Mouse (Mus musculus) forebrain, embryonic 11.5 days (tissue): ENCODE results near the gene Chrnb1. TPM values are rescaled to one million over a fixed set of nuclear protein-coding genes. Genes with fewer than 3 reads are reported as not detected.

Experiments used
- ATAC-seq: fragments of 200-750 bp; cut with Nextera tagmentation; replicated peaks from 2 replicates; pipeline ENCODE4 v1.8.0; 2017; ENCODE audit warnings: moderate TSS enrichment; ENCODE audit not compliant: low FRiP score
- DNase-seq: peaks from one replicate; pipeline ENCODE4 v3.0.0-alpha.2; 2017; ENCODE audit warnings: low spot score
- H3K27ac ChIP-seq: fragments of 300-500 bp; sonication (generic); 2 replicates; pipeline ENCODE4 v1.5.1; 2014; ENCODE audit warnings: low read depth, low read length
- H3K27me3 ChIP-seq: fragments of 300-500 bp; sonication (generic); 2 replicates; pipeline ENCODE4 v1.6.1; 2014; ENCODE audit warnings: mild to moderate bottlenecking, low read length, mixed read lengths; ENCODE audit not compliant: control insufficient read depth, insufficient read depth
- H3K36me3 ChIP-seq: fragments of 300-500 bp; sonication (generic); 2 replicates; pipeline ENCODE4 v1.6.1; 2014; ENCODE audit warnings: mild to moderate bottlenecking, low read length, moderate library complexity, mixed read lengths; ENCODE audit not compliant: control insufficient read depth, insufficient read depth
- H3K4me1 ChIP-seq: fragments of 300-500 bp; sonication (generic); replicated peaks from 2 replicates; pipeline ENCODE4 v1.6.1; 2014; ENCODE audit warnings: low read length, mixed read lengths; ENCODE audit not compliant: control insufficient read depth, insufficient read depth
- H3K4me2 ChIP-seq: fragments of 300-500 bp; sonication (generic); 2 replicates; pipeline ENCODE4 v1.6.1; 2014; ENCODE audit warnings: low read depth, mild to moderate bottlenecking, low read length, moderate library complexity, mixed read lengths; ENCODE audit not compliant: severe bottlenecking
- H3K4me3 ChIP-seq: fragments of 300-500 bp; sonication (generic); 2 replicates; pipeline ENCODE4 v1.5.1; 2014; ENCODE audit warnings: low read depth, low read length
- H3K9ac ChIP-seq: fragments of 300-500 bp; sonication (generic); 2 replicates; pipeline ENCODE4 v1.6.1; 2014; ENCODE audit warnings: low read length
- H3K9me3 ChIP-seq: fragments of 300-500 bp; sonication (generic); 2 replicates; pipeline ENCODE4 v1.6.1; 2016; ENCODE audit warnings: low read length, mixed read lengths; ENCODE audit not compliant: control insufficient read depth
- WGBS: fragments of 180-500 bp; shearing (Covaris S2); extraction: QIAGEN DNeasy Blood & Tissue Kit; methylation state at CpG from one replicate; pipeline ENCODE4 v1.1.7; 2014; 5-methylcytosine and 5-hydroxymethylcytosine counted together
- polyA plus RNA-seq: library from polyadenylated mRNA; unstranded; fragments of >200 nt; fragmentation: Nextera tagmentation; extraction: Ambion mirVana; gene quantifications from 2 replicates; pipeline ENCODE4 v1.2.1, GENCODE M21; 2014

Chrnb1 gene
- polyA plus RNA-seq, result 0.73 and 1.1 TPM in 2 replicates

DNA sequence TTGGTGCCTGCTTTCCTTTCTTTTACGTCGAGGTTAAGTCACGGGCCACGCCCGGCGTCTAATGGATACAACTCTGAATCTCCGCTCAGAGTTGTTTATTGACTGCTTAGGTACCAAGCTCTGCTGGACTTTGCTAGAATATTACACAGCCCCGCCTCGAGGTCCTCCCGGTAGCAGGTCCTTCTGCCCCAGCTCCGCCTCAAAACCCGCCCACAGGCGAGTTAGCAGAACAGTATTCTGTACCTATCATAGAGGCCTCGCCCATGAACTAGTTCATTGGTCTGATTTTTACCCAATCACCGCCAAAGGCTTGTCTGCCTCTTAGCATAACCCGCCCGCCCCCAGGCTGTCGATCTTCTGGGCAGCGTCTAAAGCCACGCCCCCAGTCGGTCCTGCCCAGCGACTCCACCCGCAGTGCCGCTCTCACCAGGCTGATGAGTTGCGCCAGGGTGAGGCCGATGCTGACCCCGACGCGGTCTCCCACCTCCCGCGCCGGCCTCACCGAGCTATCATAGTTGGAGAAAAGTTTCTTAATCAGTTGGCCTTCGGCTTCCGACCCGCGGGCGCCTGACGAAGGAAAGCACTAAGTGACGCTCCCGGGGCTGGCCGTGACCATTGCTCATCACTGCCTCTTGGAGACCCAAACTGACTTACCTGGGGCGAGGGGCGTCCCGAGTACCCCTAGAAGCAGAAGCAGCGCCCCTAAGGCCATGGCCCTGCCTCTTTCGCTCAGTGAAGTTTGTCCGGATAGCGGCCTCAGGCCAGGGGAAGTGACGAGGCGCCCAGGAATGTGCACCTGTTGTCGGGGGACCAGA, at the start of gene Chrnb1:
Chrnb1 (minus strand) TSS at position 776 of the 815 bp plus-strand sequence.
- Histone ChIP-seq H3K9ac (peak within 1 kb of the TSS; percentile 48), H3K4me2 (peak within 1 kb of the TSS; percentile 92), H3K27me3 (peaks cover 6% of the 10 kb centered on the region), H3K27ac (no peak within 1 kb of the TSS), H3K4me1 (peaks cover 15% of the 10 kb centered on the region; the same call in 1 of the 2 replicates), H3K36me3 (no peaks in the 10 kb centered on the region), H3K9me3 (no peaks in the 10 kb centered on the region), H3K4me3 (peak within 1 kb of the TSS; percentile 42)
- ATAC-seq, result peak; percentile 97
- WGBS, result 2% methylated on average over 52 of the region's 52 CpGs
- peak; percentile 94 for DNase-seq

DNA sequence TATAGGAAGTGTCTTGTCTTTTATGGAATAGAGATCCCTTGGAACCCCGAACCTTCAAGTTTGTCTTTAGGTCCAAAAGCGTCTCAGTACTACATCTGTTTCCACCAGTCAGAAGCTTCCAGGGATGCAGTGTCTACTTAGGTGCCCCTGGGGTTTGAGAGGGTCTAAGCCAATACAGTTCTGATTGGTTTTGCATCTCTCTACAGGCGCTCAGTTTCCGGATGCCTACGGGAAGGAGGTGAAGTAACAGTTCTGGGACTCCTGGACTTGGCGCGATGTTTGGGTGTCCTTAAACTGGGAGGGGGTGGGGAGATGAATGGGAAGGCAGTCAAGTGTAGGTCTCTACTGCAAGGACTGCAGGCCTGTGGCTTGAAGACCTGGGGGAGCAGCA, 43.0 kb upstream of the Chrnb1 start:
- H3K27ac ChIP-seq, result peak overlapping the region; percentile 48; the same call in 1 of the 2 replicates
- H3K4me2 ChIP-seq, result peak overlapping the region; percentile 73
- H3K9me3 ChIP-seq, result no peaks in the 10 kb centered on the region
- H3K36me3 ChIP-seq, result no peaks in the 10 kb centered on the region
- DNase-seq (no peak), ATAC-seq (peak; percentile 4)
- 1% methylated on average over 7 of the region's 7 CpGs for WGBS
- peak overlapping the region; percentile 58 for H3K9ac ChIP-seq
- peak overlapping the region; percentile 73 for H3K4me3 ChIP-seq
- no peaks in the 10 kb centered on the region; the same call in 1 of the 2 replicates for H3K27me3 ChIP-seq
- H3K4me1 ChIP-seq, result peaks cover 30% of the 10 kb centered on the region

DNA sequence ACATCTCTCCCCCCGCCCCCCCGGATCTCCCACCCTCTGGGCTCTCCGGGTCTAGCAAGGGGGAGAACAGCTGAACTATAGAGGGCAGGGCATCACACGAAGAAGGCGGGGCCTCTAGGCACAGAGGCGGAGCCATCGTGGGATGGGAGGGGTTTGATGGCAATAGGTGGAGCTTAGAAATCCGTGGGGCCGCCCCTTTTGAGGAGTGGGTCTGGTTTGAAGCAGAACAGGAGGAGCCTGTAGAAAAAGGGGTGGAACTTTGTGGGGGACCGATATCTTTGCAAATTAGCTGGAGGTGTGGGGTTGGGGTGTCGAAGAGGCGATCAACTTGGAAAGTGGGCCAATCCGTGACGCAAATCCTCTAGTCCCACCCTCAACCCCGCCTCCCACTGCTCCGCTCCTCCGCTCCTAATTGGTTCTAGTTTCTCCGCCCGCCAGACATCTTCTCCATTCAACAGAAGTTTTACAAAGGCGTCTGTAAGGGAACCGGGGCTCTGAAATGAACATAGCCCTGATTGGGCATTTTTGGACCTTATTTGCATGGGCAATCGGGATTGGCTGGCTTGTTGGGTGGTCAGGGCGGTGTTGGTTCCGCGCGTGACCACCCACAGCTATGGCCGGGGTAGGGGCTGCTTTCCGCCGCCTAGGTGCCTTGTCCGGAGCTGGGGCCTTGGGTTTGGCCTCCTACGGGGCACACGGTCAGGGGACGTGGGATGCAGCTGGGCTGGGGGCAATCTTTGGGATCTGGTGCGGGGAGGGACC, 42.4 kb upstream of the Chrnb1 start, which contains the start of gene Tmem256:
Tmem256 (plus strand) TSS at position 563 of the 762 bp plus-strand sequence.
- H3K4me1 ChIP-seq, result peaks cover 30% of the 10 kb centered on the region
- under 1% methylated on average over 34 of the region's 34 CpGs for WGBS
- peak within 1 kb of the TSS; percentile 92 for H3K4me2 ChIP-seq
- peak within 1 kb of the TSS; percentile 73 for H3K4me3 ChIP-seq
- H3K27ac ChIP-seq, result peak within 1 kb of the TSS; percentile 83
- no peaks in the 10 kb centered on the region for H3K36me3 ChIP-seq
- DNase-seq (peak; percentile 97), ATAC-seq (peak; percentile 87)
- no peaks in the 10 kb centered on the region for H3K9me3 ChIP-seq
- H3K27me3 ChIP-seq, result no peaks in the 10 kb centered on the region; the same call in 1 of the 2 replicates
- peak within 1 kb of the TSS; percentile 89 for H3K9ac ChIP-seq

DNA sequence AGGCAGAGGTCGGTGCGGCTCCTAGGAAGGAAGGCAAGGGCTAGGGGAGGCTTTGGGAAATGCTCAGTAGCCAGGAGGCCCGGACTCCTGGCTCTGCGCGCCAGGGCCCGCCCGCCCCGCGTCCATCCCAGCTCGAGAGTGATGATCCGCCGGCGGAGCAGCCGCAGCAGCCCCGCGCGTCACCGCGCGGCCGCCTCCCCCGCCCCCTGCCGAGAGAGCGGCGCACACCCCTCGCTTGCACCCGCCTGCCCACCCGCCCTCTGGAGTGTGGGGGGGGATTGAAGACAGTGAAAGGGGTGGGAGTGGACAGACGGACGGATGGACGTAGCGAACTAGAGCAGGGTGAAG, 41.8 kb upstream of the Chrnb1 start, which contains the start of gene Nlgn2:
Nlgn2 (minus strand) TSS at position 181 of the 348 bp plus-strand sequence.
- under 1% methylated on average over 24 of the region's 32 CpGs for WGBS
- H3K27me3 ChIP-seq, result no peaks in the 10 kb centered on the region; the same call in 1 of the 2 replicates
- H3K36me3 ChIP-seq, result no peaks in the 10 kb centered on the region
- H3K27ac ChIP-seq, result peak within 1 kb of the TSS; percentile 83
- H3K4me2 ChIP-seq, result peak within 1 kb of the TSS; percentile 92
- DNase-seq (no peak), ATAC-seq (peak; percentile 44; the same call in 1 of the 2 replicates)
- peak within 1 kb of the TSS; percentile 73 for H3K4me3 ChIP-seq
- peak within 1 kb of the TSS; percentile 89 for H3K9ac ChIP-seq
- H3K9me3 ChIP-seq, result no peaks in the 10 kb centered on the region
- H3K4me1 ChIP-seq, result peaks cover 30% of the 10 kb centered on the region

DNA sequence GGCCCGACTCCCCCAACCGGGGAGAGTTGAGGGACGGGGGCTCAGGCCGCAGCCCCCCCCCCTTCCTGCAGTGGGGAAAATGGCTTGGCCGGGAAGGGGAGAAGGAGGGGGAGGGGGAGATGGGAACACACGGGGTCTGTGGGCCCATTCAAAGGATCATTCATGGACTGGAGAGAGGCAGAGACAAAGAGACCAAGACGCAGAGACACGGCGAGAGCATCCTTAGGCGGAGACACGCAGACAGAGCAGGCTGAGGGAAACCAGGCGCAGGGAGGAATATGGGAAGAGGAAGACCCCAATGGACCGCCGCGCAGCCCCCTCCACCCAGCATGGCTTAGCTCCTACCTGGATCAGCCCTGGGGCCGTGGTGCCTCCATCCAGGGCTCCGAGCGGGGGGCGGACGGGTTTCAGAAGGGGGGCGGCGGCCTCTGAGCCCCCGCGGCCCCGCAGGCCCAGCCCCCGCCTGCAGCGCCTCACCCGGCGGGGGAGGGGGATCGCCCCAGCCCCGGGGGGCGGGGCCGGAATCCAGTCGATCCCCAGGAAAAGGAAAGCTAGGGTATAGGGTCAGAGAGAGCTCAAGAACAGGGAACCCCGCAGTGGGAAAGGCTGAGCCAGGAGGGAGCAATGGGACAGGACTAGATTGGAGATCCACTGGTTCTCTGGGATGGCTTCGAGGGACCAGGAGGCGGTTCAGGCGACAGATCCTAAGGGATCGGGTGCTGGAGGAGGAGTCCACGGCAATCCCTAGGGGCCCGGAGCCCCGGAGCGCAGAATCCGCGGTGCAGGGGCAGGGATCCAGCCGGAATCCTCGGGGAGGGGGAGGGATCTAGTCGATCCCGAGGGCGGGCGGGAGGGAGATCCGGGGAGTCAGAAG, 41.2 kb upstream of the Chrnb1 start:
- ATAC-seq (peak; percentile 2; the same call in 1 of the 2 replicates), DNase-seq (peak; percentile 76)
- Histone ChIP-seq H3K9ac (peak overlapping the region; percentile 89), H3K9me3 (no peaks in the 10 kb centered on the region), H3K4me2 (peak overlapping the region; percentile 92), H3K27ac (peak overlapping the region; percentile 83), H3K27me3 (no peaks in the 10 kb centered on the region; the same call in 1 of the 2 replicates), H3K36me3 (no peaks in the 10 kb centered on the region), H3K4me3 (peak overlapping the region; percentile 73), H3K4me1 (peaks cover 30% of the 10 kb centered on the region)
- WGBS, result under 1% methylated on average over 50 of the region's 52 CpGs

- DNase-seq, result no peak
- H3K36me3 ChIP-seq, result no peaks in the 10 kb centered on the region
- no peak for ATAC-seq
- 0% methylated on average over 4 of the region's 4 CpGs for WGBS
- H3K9ac ChIP-seq, result peak overlapping the region; percentile 89; the same call in 1 of the 2 replicates
- peak overlapping the region; percentile 92 for H3K4me2 ChIP-seq
- H3K27me3 ChIP-seq, result no peaks in the 10 kb centered on the region; the same call in 1 of the 2 replicates
- H3K27ac ChIP-seq, result no peak overlapping the region
- peaks cover 30% of the 10 kb centered on the region for H3K4me1 ChIP-seq
- H3K4me3 ChIP-seq, result peak overlapping the region; percentile 73
- no peaks in the 10 kb centered on the region for H3K9me3 ChIP-seq
These were observed 40.2 kb upstream of the Chrnb1 start for GRCm38 (mm10) chr11:69835966-69836335.

DNA sequence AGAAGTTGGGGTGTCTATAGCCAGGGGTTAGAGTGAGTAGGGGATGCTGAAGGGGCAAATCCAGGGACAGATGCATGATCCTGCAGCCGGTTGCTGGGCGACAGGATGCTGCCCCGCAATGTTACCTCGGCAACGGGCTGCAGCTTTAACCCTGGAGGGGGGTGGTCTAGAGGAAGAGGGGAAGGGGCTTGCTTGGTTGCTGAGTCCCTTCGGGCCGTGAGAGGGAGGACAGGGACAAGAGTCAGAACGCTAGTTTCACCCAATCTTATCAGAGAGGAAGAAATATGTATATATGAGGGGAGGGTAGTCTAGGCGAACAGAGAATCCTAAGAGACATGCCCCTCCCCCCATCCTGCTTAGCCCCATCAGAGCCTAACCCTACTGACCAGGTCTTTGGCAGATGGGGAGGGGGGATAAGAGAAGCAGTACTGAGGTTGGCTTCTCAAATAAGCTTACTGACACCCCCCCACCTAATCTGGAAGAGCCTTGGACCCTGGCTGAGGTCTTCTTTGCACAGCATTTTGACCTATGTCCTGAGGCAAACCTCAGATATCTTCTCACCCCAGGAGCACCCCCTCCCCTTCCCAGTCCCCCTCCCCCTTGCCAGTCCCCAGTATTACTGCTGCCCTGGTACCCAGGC, 39.7 kb upstream of the Chrnb1 start:
- no peak for ATAC-seq
- Histone ChIP-seq H3K9ac (peak overlapping the region; percentile 89), H3K9me3 (no peaks in the 10 kb centered on the region), H3K27ac (no peak overlapping the region), H3K4me2 (peak overlapping the region; percentile 92), H3K36me3 (no peaks in the 10 kb centered on the region), H3K4me1 (peaks cover 30% of the 10 kb centered on the region), H3K4me3 (peak overlapping the region; percentile 73), H3K27me3 (no peaks in the 10 kb centered on the region; the same call in 1 of the 2 replicates)
- DNase-seq, result peak; percentile 71
- 4% methylated on average over 9 of the region's 9 CpGs for WGBS
